8 mouse cellular contexts compared by ENCODE assay signal in genomic region chr12:69241771-69242431, GRCm38 (mm10). TPM values are rescaled to one million over a fixed set of nuclear protein-coding genes. Genes with fewer than 3 reads are reported as not detected.
DNase-seq lines count a peak whose midpoint lies in the region; ATAC-seq and TF ChIP-seq lines count a peak whose summit lies in the region.

No protein-coding gene starts in this region.

- H3K27ac ChIP-seq in ES-Bruce4 (ENCODE audit: insufficient read depth, low read length) = no peak overlapping the region
- H3K27ac ChIP-seq in forebrain, embryonic 16.5 days (ENCODE audit: low read length) = peak overlapping the region; percentile 31
- H3K27ac ChIP-seq in lung, embryonic 15.5 days = peak overlapping the region; percentile 81
- H3K27ac ChIP-seq in olfactory bulb, adult 2 months (ENCODE audit: insufficient read depth, low read depth, low read length) = peak overlapping the region; percentile 91
- no peak overlapping the region for H3K27ac ChIP-seq in thymus, adult 2 months (ENCODE audit: control insufficient read depth, insufficient read depth, low read length)

- H3K4me2 ChIP-seq in forebrain, embryonic 16.5 days (ENCODE audit: low read length) = peak overlapping the region; percentile 73
- H3K4me2 ChIP-seq in lung, embryonic 15.5 days = peak overlapping the region; percentile 74

- peak overlapping the region; percentile 72 for H3K9ac ChIP-seq in ES-Bruce4 (ENCODE audit: low read depth, poor library complexity, severe bottlenecking)
- H3K9ac ChIP-seq in forebrain, embryonic 16.5 days (replicated peaks; ENCODE audit: low read depth, low read length) = peak overlapping the region; percentile 73
- H3K9ac ChIP-seq in lung, embryonic 15.5 days = peak overlapping the region; percentile 79

- H3K36me3 ChIP-seq in ES-Bruce4 (ENCODE audit: control insufficient read depth, insufficient read depth, low read length, poor library complexity, severe bottlenecking) = no peaks in the 10 kb centered on the region
- no peaks in the 10 kb centered on the region for H3K36me3 ChIP-seq in forebrain, embryonic 16.5 days (ENCODE audit: control insufficient read depth, insufficient read depth)
- H3K36me3 ChIP-seq in lung, embryonic 15.5 days = no peaks in the 10 kb centered on the region
- H3K36me3 ChIP-seq in thymus, adult 2 months (ENCODE audit: control insufficient read depth, insufficient read depth, low read length) = no peaks in the 10 kb centered on the region

- TF ChIP-seq CTCF in ES-Bruce4 (IDR thresholded peaks at IDR 0.05; ENCODE audit: low read depth, low read length) = no peak
- no peak for TF ChIP-seq CTCF in olfactory bulb, adult 2 months (IDR thresholded peaks at IDR 0.05; ENCODE audit: insufficient read depth, low read depth, low read length)
- no peak for TF ChIP-seq CTCF in thymus, adult 2 months (IDR thresholded peaks at IDR 0.05; ENCODE audit: borderline replicate concordance, control insufficient read depth, extremely low read depth, insufficient read depth, low read length, poor library complexity)

- intact Hi-C loops in heart, postnatal 36 days (cut with DNase I) = loop anchor here (2.0 kb wide), 2 partner anchors 43 to 55 kb away; partner anchors contain the start of genes Dnaaf2 and Klhdc2

- TF ChIP-seq EP300 in ES-Bruce4 (IDR thresholded peaks at IDR 0.05; ENCODE audit: insufficient read depth, low read depth, low read length) = no peak

- under 1% methylated on average over 59 of the region's 64 CpGs for WGBS in forebrain, embryonic 16.5 days
- under 1% methylated on average over 63 of the region's 64 CpGs for WGBS in lung, embryonic 15.5 days
- under 1% methylated on average over 64 of the region's 64 CpGs for WGBS in olfactory bulb, adult 2 months
- WGBS in thymus, adult 2 months = under 1% methylated on average over 64 of the region's 64 CpGs

- H3K4me3 ChIP-seq in ES-Bruce4 (ENCODE audit: low read depth, low read length) = peak overlapping the region; percentile 87
- peak overlapping the region; percentile 78 for H3K4me3 ChIP-seq in forebrain, embryonic 16.5 days (replicated peaks; ENCODE audit: low read length)
- H3K4me3 ChIP-seq in lung, embryonic 15.5 days = peak overlapping the region; percentile 67
- H3K4me3 ChIP-seq in olfactory bulb, adult 2 months (ENCODE audit: insufficient read depth, low read depth, low read length) = peak overlapping the region; percentile 78
- peak overlapping the region; percentile 74 for H3K4me3 ChIP-seq in thymus, adult 2 months (ENCODE audit: control insufficient read depth, insufficient read depth, low read length)

- no peaks in the 10 kb centered on the region for H3K4me1 ChIP-seq in ES-Bruce4 (ENCODE audit: control insufficient read depth, insufficient read depth, low read length)
- H3K4me1 ChIP-seq in forebrain, embryonic 16.5 days (replicated peaks; ENCODE audit: control insufficient read depth, insufficient read depth, low read length) = peaks cover 5% of the 10 kb centered on the region
- no peaks in the 10 kb centered on the region; the same call in 1 of the 2 replicates for H3K4me1 ChIP-seq in lung, embryonic 15.5 days
- H3K4me1 ChIP-seq in olfactory bulb, adult 2 months (ENCODE audit: control insufficient read depth, insufficient read depth, low read length) = peaks cover 4% of the 10 kb centered on the region; the same call in 1 of the 2 replicates
- no peaks in the 10 kb centered on the region for H3K4me1 ChIP-seq in thymus, adult 2 months (replicated peaks; ENCODE audit: control insufficient read depth, insufficient read depth, low read length)

- ATAC-seq in forebrain, embryonic 16.5 days = peak; percentile 91
- ATAC-seq in lung, embryonic 15.5 days (ENCODE audit: borderline replicate concordance, extremely low read depth, low FRiP score, low TSS enrichment) = peak; percentile 94

- DNase-seq in cerebellum, adult 18-20 months = peak; percentile 80 to 84
- peak; percentile 78 to 83 for DNase-seq in heart, postnatal 36 days
- DNase-seq in layer of hippocampus, adult 8-10 months (ENCODE audit: low spot score in 2 of 2) = peak; percentile 46 to 66
- DNase-seq in thymus, adult 2 months = peak; percentile 49

- peak; percentile 49 for TF ChIP-seq POLR2A in ES-Bruce4 (IDR thresholded peaks at IDR 0.05; ENCODE audit: insufficient read depth, low read length)
- peak; percentile 92 for TF ChIP-seq POLR2A in olfactory bulb, adult 2 months (IDR thresholded peaks at IDR 0.05; ENCODE audit: insufficient read depth, low read depth, low read length)
- no peak; the same call in 1 of the 2 replicates for TF ChIP-seq POLR2A in thymus, adult 2 months (IDR thresholded peaks at IDR 0.05; ENCODE audit: control insufficient read depth, extremely low read depth, insufficient read depth, low read length, poor library complexity)

- no peaks in the 10 kb centered on the region for H3K27me3 ChIP-seq in ES-Bruce4 (ENCODE audit: control insufficient read depth, insufficient read depth, low read length, poor library complexity, severe bottlenecking)
- no peaks in the 10 kb centered on the region for H3K27me3 ChIP-seq in forebrain, embryonic 16.5 days (replicated peaks; ENCODE audit: control insufficient read depth, insufficient read depth, low read length)
- H3K27me3 ChIP-seq in lung, embryonic 15.5 days = no peaks in the 10 kb centered on the region
- H3K27me3 ChIP-seq in thymus, adult 2 months (ENCODE audit: control insufficient read depth, insufficient read depth, low read length) = no peaks in the 10 kb centered on the region

- H3K9me3 ChIP-seq in ES-Bruce4 (replicated peaks; ENCODE audit: control insufficient read depth, insufficient read depth, low read length, poor library complexity, severe bottlenecking) = no peaks in the 10 kb centered on the region
- no peaks in the 10 kb centered on the region for H3K9me3 ChIP-seq in forebrain, embryonic 16.5 days (ENCODE audit: control insufficient read depth, low read length)
- no peaks in the 10 kb centered on the region for H3K9me3 ChIP-seq in lung, embryonic 15.5 days

RNA-seq across cellular contexts. Expression of gene Klhdc1, which starts 0.9 kb away (rescaled TPM):
- polyA plus RNA-seq in ES-Bruce4 (2011; ENCODE audit: insufficient read depth, insufficient read length, low read depth, missing spikeins) = 2.0 and 3.3 TPM in 2 replicates
- 12.5 TPM in 2 replicates for polyA plus RNA-seq in forebrain, embryonic 16.5 days (2015; fragmentation: Nextera tagmentation; extraction: Ambion mirVana)
- total RNA-seq in heart, postnatal 36 days (2021) = 10 to 100 TPM; 35.7 to 37.2 TPM
- total RNA-seq in layer of hippocampus, adult 8-10 months (2022) = 10 to 100 TPM; 16.0 to 24.5 (median 17.5) TPM
- polyA plus RNA-seq in lung, embryonic 15.5 days (2015; fragmentation: Nextera tagmentation; extraction: Ambion mirVana) = 5.9 and 6.8 TPM in 2 replicates
- not detected in 2 replicates for polyA plus RNA-seq in olfactory bulb, adult 2 months (2012; ENCODE audit: insufficient read depth, insufficient read length, low replicate concordance, missing spikeins)
- 1.2 and 1.4 TPM in 2 replicates for polyA plus RNA-seq in thymus, adult 2 months (2012; rRNA removed)

RNA-seq across cellular contexts. Expression of gene Pole2, which starts 13.9 kb away (rescaled TPM):
- polyA plus RNA-seq in ES-Bruce4 (2011; ENCODE audit: insufficient read depth, insufficient read length, low read depth, missing spikeins) = 26.6 and 27.8 TPM in 2 replicates
- polyA plus RNA-seq in forebrain, embryonic 16.5 days (2015; fragmentation: Nextera tagmentation; extraction: Ambion mirVana) = 7.2 and 8.0 TPM in 2 replicates
- total RNA-seq in heart, postnatal 36 days (2021) = under 1 TPM; 0.64 to 0.98 TPM
- total RNA-seq in layer of hippocampus, adult 8-10 months (2022) = 1 to 10 TPM in 1 of 4 experiments, under 1 TPM in 3; 0.71 to 1.0 (median 0.80) TPM
- polyA plus RNA-seq in lung, embryonic 15.5 days (2015; fragmentation: Nextera tagmentation; extraction: Ambion mirVana) = 33.5 and 36.3 TPM in 2 replicates
- not detected in 2 replicates for polyA plus RNA-seq in olfactory bulb, adult 2 months (2012; ENCODE audit: insufficient read depth, insufficient read length, low replicate concordance, missing spikeins)
- 16.5 and 16.9 TPM in 2 replicates for polyA plus RNA-seq in thymus, adult 2 months (2012; rRNA removed)

RNA-seq across cellular contexts. Expression of gene Gm49384, which starts 37.8 kb away (rescaled TPM):
- polyA plus RNA-seq in ES-Bruce4 (2011; ENCODE audit: insufficient read depth, insufficient read length, low read depth, missing spikeins) = 27.7 and 32.7 TPM in 2 replicates
- 16.5 and 22.1 TPM in 2 replicates for polyA plus RNA-seq in forebrain, embryonic 16.5 days (2015; fragmentation: Nextera tagmentation; extraction: Ambion mirVana)
- 1 to 10 TPM; 2.5 to 2.8 TPM for total RNA-seq in heart, postnatal 36 days (2021)
- 1 to 10 TPM; 2.5 to 5.0 (median 3.8) TPM for total RNA-seq in layer of hippocampus, adult 8-10 months (2022)
- 30.5 and 34.4 TPM in 2 replicates for polyA plus RNA-seq in lung, embryonic 15.5 days (2015; fragmentation: Nextera tagmentation; extraction: Ambion mirVana)
- not detected in 2 replicates for polyA plus RNA-seq in olfactory bulb, adult 2 months (2012; ENCODE audit: insufficient read depth, insufficient read length, low replicate concordance, missing spikeins)
- polyA plus RNA-seq in thymus, adult 2 months (2012; rRNA removed) = 0.36 and 1.3 TPM in 2 replicates

RNA-seq across cellular contexts. Expression of gene Dnaaf2, which starts 43.7 kb away (rescaled TPM):
- 3.7 and 4.6 TPM in 2 replicates for polyA plus RNA-seq in ES-Bruce4 (2011; ENCODE audit: insufficient read depth, insufficient read length, low read depth, missing spikeins)
- 8.1 and 9.1 TPM in 2 replicates for polyA plus RNA-seq in forebrain, embryonic 16.5 days (2015; fragmentation: Nextera tagmentation; extraction: Ambion mirVana)
- total RNA-seq in heart, postnatal 36 days (2021) = under 1 TPM; 0.41 to 0.83 TPM
- 1 to 10 TPM; 1.0 to 1.9 (median 1.4) TPM for total RNA-seq in layer of hippocampus, adult 8-10 months (2022)
- polyA plus RNA-seq in lung, embryonic 15.5 days (2015; fragmentation: Nextera tagmentation; extraction: Ambion mirVana) = 10.3 and 10.5 TPM in 2 replicates
- polyA plus RNA-seq in olfactory bulb, adult 2 months (2012; ENCODE audit: insufficient read depth, insufficient read length, low replicate concordance, missing spikeins) = not detected in 2 replicates
- polyA plus RNA-seq in thymus, adult 2 months (2012; rRNA removed) = 4.8 TPM in 2 replicates

RNA-seq across cellular contexts. Expression of gene Gm49383, which starts 45.0 kb away (rescaled TPM):
- 15.1 and 15.4 TPM in 2 replicates for polyA plus RNA-seq in ES-Bruce4 (2011; ENCODE audit: insufficient read depth, insufficient read length, low read depth, missing spikeins)
- polyA plus RNA-seq in forebrain, embryonic 16.5 days (2015; fragmentation: Nextera tagmentation; extraction: Ambion mirVana) = 20.0 and 23.6 TPM in 2 replicates
- total RNA-seq in heart, postnatal 36 days (2021) = 1 to 10 TPM; 2.6 to 3.6 TPM
- total RNA-seq in layer of hippocampus, adult 8-10 months (2022) = 1 to 10 TPM; 6.2 to 8.3 (median 7.0) TPM
- 35.0 and 35.5 TPM in 2 replicates for polyA plus RNA-seq in lung, embryonic 15.5 days (2015; fragmentation: Nextera tagmentation; extraction: Ambion mirVana)
- polyA plus RNA-seq in olfactory bulb, adult 2 months (2012; ENCODE audit: insufficient read depth, insufficient read length, low replicate concordance, missing spikeins) = not detected in 2 replicates
- polyA plus RNA-seq in thymus, adult 2 months (2012; rRNA removed) = 5.5 and 9.5 TPM in 2 replicates

Comparison
In these comparisons a context has a peak if more than half of its experiments do, and no peak if none do; other contexts are left out.
1. H3K27ac ChIP-seq: peak in forebrain, embryonic 16.5 days (single experiment), lung, embryonic 15.5 days (single experiment) and olfactory bulb, adult 2 months (single experiment); none in ES-Bruce4 (single experiment) and thymus, adult 2 months (single experiment).
2. Peak in every context shown above with its lines, with median percentiles within 50 percentile points of each other: H3K4me3 ChIP-seq, H3K9ac ChIP-seq and DNase-seq.